Mouse (Mus musculus) yolk sac, embryonic 10.5 days (tissue): Measurements from ENCODE around the gene Sf3a2.
A peak's percentile ranks its signal among the peaks of the same experiment; 100 is the strongest.
"Not testable (repeated sequence)": the region's sequence is repeated elsewhere in the genome, so short reads cannot be mapped to it uniquely, and the experiment has no call there.

ENCODE experiments used
- DNase-seq: peaks from one replicate; pipeline ENCODE4 v3.0.0-alpha.2; 2017; ENCODE audit warnings: low spot score

The Sf3a2 gene

DNA sequence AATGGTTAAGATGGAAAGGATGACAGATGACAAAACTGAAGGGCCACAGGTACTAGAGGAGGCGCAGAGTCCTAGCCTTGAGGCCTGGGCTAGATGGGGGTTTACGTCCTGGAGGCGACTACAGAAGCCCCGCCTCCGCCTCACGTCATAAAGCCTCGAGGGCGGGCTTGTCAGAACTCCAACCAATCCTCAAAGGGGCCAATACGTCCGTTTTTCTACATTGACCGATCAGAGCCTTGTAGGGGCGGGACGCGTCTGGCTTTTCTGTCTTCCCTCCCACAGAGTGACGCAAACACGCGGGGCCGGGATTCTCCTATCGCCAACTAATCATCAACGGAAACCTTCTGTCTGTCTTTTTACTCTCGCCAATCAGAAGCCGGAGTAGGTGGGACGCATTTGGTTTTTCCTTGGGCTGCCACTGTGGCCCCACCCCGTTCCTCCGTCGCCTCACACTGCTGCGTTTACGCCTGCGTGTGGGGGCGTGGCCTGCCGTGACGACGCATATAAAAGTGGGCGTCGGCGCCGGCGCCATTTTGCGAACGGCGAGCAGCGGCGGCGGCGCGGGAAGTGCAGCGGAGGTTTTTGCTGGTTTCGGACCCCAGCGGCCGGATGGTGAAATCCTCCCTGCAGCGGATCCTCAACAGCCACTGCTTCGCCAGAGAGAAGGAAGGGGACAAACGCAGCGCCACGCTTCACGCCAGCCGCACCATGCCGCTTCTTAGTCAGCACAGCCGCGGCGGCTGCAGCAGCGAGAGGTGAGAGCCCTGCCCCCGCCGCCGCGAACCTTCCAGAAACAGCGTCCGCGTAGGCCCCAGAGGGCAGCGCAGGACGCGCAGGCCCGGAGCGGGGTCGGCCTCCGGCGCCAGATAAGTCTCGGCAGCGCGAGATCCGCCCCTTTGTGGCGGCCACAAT is 28.4 kb downstream of the Sf3a2 start, which contains the start of gene Oaz1:
Gene Oaz1, plus strand, starts transcription at position 506 of the 912 bp plus-strand sequence.
- DNase-seq, result peak; percentile 100

DNA sequence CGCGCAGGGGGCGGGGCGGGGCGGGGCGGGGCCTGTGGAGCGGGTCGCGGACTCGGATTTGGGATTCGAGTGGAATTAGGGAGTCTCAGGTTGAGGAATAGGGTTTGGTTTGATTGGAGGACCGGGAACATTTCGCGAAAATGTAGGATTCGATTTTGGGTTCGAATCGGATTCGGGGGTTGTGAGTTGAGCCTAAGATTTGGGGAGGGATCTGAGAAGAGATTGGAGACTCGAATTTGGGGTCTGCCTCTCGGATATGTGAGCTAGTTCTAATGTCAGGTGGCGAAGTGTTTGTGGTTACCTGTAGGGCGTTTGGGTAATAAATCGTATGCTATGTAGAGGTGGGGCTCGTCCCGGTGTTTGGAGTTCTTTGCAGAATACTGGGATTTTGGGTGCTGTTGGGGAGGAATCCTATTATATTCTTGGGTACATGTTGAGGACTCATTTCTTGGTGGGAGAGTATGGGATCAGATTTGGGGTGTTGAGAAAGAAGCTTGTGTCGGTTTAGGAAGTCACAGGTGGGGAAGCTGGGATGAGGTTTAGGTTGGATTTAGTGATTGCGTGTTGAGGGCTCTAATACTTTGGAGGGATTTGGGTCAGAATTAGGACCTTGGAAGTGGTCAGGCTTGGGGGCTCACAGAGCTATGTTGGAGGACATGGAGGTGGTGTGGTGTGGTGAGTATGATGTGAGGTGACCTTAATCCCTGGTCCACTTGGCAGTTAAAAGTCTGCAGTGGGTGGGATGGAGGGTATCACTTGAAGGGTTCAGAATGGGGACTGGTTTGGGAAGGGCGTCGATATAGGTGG is 29.3 kb downstream of the Sf3a2 start:
- DNase-seq, result no peak

DNA sequence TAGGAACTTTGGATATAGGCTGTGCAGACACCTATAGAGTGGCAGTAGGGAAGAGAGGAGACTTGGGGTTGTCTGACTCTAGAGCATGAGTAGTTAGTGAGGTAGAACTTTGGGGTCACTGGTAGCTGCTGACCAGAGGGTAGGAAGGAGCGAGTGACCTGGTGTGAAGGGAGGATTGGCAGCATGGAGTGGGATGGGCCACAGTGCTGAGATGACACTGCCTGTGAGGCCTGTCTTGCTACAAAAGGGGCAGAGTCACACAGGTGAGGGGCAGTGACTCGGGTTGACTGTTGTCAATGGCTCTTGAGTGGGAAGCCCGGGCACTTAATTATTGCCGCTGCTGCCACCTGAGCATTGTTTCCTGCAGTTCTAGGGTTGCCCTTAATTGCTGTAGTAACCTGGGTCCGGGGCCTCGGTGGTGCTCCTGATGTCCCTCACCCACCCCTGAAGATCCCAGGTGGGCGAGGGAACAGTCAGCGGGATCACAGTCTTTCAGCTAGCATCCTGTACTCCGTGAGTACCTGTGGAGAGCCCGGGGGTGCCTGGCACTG is 29.9 kb downstream of the Sf3a2 start:
- no peak for DNase-seq

DNA sequence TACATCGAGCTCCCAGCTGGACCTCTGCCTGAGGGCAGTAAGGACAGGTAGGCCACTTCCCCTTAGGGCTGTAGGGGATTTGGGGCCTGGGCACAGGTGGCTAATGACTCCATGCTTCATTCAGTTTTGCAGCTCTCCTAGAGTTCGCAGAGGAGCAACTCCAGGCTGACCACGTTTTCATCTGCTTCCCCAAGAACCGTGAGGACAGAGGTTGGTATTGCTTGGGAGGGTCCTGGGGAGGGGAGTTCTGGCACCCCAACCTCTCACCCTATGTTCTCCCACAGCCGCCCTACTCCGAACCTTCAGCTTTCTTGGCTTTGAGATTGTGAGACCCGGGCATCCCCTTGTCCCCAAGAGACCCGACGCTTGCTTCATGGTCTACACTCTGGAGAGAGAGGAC is 30.6 kb downstream of the Sf3a2 start:
- DNase-seq, result not testable (repeated sequence)

DNA sequence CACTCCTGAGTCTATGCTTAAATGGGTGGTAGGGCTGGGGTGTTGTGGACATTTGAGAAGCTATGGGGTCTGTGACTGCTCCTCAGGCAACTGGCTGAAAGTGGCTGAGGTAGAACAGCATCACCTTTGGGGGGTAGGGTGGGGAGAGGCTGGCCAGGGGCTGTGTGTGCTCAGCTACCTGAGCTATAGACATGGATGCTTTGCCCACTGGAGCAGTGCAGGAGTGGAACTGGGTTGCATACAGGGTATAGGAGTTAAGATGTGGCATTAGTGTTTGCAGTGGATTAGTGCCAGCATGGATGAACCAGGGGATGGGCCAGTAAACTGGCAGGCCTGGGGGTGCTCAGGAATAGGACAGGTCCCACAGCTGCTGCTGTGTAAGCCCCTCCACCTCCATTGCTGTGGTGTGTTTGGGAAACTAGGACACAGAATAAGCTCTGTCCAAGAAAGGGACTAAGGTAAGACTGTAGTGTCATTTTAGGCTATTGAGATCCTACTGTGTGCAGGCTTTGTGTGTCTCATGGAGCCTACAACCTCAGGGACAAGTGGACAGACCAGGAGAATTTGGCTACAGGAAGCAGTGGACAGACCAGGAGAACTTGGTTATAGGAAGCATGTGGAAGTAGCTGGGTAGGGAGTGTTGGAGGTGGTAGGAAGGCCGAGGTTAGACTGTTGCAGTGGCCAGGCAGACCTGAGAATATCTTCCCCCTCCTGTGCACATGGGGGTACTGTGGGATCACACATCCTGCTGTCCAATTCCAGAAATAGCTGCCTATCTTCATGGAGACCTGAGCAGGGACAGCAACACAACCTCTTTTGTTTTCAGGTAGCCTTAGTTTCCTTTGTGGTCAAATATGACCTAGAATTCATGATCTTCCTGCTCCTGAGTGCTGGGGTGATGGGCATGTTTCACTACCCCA is 31.6 kb downstream of the Sf3a2 start:
- DNase-seq, result no peak

DNA sequence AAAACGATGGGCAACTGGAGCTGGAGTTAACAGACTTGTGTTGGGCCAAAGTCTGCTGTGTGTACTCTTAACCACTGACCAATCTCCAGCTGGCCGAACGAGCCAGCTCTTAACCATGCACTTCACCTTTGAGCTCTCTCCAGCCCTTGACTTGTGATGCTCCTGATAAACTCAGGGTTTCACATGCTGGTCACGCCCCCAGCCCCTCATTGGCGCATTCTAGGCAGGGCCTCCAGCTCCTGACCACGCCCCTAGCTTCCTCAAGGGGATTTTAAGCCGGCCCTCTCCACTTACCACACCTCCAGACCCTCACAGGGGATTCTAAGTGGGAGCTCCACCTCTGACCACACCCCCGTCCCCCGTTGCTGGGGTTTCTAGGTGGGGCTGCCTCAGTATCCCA is 33.1 kb downstream of the Sf3a2 start:
- DNase-seq, result peak; percentile 88

DNA sequence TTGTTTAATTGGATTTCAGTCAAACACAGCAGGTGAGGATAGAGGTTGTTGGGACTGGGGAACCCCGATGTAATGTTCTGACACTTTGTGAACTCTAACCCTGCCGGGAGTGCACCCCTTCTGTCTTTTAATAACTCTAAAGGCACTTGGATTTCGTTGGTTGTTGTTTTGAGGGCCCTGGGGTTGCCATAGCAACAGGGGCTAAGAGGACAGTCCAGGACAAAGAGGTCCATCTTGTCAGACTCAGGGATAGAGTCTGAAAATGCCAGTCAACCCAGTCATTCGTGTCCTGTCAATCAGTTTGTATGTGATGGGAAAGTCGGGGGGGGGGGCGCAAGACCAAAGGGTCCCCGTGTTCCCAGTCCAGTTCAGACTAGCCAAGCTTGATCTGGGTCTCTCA is 34.8 kb downstream of the Sf3a2 start:
- DNase-seq, result no peak

DNA sequence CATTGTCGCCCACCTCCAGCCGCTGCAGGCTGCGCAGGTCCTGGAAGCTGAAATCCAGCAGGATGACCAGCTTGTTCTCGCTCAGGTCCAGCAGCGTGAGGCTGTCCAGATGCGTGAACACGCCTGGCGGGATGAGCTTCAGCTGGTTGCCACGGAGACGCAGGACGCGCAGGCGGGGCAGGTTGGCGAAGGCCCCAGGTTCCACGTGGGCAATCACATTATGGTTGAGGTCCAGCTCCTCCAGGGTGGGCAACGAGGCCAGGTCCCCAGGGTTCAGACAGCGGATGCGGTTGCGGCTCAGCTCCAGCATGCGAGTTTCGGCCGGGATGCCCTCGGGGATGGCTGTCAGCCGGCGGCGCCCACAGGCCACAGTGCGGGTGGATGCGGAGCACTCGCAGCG is 37.6 kb downstream of the Sf3a2 start:
- no peak for DNase-seq

DNA sequence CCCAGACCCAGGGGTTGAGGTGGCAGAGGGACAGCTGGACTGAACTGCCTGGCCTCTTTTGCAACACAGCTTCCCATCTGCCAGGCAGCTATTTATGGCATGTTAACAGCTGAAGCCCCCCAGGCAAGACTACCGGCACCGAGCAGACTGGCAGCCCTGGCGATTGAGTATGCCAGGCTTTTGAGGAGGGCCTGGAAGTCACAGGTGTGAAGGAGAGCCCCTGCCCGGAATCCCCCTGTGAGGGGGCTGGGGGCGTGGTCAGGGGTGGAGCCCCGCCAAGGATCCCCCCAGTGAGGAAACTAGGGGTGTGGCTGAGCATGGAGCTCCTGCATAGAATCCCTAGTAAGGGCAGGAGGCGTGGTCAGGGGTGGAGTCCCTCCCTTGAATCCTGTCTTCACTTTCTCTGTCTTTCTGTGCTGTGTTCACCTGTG is 39.0 kb downstream of the Sf3a2 start:
- no peak for DNase-seq

DNA sequence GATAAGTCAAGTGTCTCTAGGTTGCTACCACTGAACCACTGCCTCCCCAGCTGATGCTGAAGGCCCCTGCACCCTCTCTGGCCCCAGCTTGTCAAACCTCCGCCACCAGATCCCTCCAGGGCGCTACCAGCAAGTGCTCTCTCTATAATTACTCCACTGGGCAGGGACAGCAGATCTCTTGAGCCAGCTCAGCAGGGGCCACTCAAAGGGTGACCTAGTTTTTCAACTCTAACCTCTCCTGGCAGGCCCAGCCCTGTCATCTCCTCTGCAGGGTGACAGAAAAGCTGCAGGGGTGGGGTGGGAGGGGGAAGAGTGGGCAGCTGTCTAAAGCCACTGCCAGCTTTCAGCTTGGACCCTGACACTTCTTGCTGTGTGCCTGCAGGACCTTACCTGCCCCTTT is 39.8 kb downstream of the Sf3a2 start:
- DNase-seq, result no peak

DNA sequence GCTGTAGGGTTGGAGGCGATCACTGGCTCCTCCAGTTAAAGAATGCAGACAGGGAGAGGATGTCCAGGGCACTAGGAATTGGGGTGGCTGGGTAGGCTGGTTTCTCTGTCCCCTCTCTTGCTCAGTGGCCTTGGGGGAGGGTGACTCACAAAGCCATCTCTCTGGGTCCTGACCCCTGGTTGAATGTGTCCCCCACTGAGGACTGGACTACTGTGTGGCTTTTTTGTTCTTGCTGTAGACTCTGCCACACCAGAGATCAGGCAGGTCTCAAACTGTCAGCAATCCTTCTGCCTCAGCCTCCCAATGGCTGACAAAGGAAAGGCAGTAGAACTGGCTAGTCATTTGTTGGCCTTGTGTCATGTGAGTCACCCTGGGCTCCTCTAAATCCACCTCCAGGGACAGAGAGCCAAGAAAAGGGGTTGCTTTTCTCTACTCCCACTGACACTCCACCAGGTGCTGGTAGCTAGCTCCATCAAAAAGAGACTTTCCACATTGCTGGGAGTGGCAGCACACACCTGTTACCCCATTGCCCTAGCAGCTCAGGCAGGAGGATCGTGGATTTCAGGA is 40.4 kb downstream of the Sf3a2 start:
- DNase-seq, result no peak

DNA sequence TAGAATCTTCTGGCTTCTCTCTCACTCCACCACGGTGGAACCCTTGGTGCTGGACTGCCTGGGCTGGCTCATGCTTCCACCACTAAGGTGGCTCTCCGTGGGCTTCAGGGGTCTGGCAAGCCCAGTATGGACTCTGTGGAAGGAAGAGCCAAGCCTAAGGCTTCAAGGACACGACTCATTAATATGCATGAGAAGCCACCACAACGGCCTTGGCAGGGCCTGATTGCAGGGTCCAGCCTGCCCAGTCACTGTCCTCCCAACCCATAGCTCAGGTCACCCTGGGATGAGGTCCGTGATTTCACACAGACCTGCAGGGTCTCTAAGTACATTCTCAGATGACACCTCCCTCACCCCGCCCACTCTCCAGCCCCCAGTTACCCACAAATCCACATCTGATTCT is 41.9 kb downstream of the Sf3a2 start:
- no peak for DNase-seq

DNA sequence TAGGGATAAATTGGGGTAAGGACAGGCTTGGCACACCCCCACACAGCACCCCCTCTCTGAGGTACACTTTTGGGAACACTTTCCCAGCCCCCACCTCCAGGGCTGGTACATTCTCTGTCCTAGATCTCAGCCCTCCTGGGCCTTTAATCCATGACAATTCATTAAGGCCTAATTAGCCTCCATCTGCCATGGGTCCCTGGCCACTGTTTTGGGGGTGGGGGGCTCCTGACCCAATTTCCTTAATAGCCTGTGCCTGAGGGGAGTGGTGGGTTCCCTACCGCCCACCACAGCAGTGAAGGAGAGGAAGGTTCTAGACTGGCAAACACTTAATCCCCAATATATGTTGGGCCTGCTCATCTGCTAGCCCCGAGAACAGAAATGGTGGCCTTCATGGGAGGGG is 43.7 kb downstream of the Sf3a2 start:
- DNase-seq, result no peak

DNA sequence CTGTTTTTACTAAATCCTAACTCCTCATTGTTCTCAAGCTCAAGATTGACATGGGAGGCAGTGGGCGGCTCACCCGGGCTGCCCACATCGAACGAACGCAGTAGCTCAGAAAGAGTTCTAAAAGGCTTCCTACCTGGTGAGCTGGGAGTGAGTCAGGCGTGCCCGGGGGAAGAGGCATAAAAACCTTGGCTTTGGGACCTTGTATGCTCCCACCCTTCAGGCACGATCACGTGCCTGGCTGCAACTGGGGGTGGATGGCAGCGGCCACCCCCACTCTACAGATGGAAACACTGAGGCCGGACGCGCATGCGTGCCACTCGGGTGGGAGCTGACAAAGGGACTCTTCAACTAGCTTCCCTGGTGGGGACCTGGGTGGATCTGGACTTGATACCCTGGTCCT is 44.3 kb downstream of the Sf3a2 start:
- no peak for DNase-seq

DNA sequence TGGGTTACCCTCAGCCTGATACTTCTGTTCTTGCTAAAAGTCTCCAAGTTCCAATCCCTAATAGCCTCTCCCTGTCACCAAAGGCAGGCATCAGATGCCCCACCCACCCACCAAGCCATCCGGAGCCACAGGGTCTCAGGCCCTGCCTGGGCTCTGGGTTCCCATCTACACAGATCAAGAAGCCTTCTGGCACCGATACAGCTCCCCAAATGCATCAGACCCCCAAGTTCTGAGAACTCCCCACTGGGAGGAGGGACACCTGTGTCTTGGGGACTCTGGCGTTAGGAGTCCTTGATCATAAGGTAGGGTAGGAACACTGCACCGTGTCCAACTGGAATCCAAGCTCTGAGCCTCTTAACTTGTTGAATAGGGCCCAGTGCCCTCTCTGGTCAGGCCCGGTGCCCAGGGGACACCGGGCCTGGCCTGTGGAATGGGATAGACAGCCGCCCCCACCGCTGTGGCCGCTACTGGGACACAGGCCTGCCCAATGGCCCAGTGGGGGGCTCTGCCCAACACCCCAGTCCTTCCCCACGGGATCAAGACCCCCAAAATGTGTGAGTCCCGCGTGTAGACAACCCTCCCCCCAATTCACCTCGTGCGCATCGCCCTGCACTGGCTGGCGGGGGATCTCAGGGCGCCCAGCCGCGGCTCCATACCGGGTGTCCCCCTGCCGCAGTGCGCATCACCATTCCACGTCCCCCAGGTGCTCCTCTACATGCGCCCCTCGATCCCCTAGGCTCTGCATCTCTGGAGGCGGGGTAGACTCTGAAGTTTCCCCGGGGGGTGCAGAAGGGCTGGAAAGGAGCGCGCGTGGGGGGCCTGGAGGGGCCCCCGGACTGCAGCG is 45.3 kb downstream of the Sf3a2 start:
- DNase-seq, result no peak

DNA sequence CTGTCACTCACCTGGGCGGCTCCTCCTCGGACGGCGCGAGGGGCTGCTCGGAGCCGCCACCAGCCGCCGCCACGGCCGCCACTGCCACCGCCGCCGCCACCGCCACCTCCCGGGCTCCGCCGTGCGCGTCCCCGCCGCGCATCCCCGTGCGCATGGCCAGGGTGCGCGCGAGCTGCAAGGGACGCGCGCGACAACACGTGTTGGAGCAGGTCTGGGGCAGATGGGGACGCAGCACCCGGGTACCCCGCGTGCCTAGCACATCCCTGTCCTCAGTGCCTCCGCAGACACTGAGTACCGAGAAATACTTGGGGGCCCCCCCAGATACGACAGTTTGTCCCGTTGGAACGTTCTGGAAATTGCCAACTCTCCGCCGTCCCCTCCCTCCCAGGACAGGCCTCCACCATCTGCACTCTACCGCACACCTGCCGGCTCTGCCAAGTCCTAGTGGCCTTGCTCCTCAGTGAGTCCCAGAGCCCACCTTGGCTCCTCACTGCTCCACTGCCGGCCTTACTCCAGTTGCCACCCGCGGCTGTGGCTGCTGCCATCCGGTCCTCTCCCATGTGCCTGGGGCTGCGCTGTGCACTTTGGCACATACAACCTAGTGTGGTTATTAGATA is 46.0 kb downstream of the Sf3a2 start, which contains the start of gene Lingo3:
Gene Lingo3, minus strand, starts transcription at position 109 of the 617 bp plus-strand sequence.
- DNase-seq, result no peak

DNA sequence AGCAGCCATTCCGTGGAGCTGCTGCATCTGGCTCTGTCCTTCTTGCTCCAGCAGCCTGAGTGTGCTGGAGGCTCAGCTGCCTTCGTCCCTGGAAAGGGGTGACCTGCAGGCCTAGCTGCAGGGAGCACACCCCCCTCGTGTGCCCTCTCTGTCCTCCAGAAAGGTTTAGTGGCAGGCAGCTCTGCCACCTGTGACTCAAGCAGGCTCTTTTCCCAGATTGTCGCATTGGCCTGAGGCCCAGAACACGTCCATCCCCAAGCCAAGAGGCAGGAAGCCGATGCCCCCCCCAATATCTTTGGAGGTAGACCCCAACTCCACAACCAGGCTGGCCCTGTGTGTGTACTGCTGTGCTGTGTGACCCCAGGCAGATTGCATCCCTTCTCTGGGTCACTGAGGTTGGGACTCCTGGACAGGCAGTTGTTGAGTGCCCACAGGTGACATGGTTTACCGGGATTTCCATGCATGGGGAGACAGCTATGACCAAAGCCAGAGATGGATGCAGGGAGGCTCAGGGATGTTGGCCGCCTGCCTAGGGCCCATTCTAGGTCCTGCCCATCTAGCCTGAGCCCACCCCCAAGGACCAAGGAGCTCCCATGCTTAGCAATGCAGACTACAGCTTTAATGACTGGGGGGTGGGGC is 47.2 kb downstream of the Sf3a2 start:
- DNase-seq, result no peak

DNA sequence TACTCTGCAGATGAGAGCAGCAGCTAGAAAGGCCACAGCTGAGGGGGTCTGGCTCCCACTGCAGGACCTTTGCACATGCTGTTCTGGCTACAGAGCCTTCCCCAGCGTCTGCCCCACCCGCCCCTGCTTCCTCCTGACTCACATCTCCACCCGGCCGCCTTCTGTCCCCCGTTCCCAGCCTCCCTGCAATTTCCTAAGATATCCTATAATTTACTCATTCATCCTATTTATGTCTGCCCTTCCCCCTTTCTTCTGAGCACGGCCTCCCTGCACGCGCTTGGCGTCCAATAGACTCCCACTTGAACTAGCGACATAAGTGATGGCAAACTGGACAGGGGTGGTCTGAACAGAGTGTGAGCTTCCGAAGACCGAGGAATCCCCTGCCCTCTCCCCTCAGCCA is 47.7 kb downstream of the Sf3a2 start:
- DNase-seq, result no peak

DNA sequence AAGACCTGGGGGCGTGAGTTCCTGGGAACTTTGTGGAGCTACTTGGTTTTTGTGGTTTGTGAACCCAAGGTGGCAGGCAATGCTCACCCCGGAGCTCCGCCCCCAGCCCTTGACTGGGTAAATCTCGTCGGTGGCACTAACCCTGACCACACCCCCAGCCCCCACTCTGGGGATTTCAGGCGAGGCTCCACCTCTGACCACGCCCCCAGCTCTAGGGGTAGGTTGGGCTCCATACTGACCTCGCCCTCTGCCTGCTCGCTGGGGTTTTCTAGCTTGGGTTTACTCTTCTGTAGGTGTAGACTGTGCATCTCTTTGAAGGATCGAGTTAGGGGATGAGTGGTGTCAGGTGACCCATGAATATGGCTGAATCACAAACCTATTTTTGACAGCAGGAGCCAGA is 50.6 kb downstream of the Sf3a2 start:
- DNase-seq, result peak; percentile 22
